Mouse (Mus musculus): ENCODE data around the gene Clca3b. TPM values are rescaled to one million over a fixed set of nuclear protein-coding genes. Genes with fewer than 3 reads are reported as not detected.
"Not testable (repeated sequence)": the region's sequence is repeated elsewhere in the genome, so short reads cannot be mapped to it uniquely, and the experiment has no call there.

Clca3b gene
- not detected in 2 replicates for polyA plus RNA-seq (2012; rRNA removed)

- DNase-seq; H3K4me3 ChIP-seq (replicated peaks; ENCODE audit: insufficient read depth, low read depth, low read length); H3K27me3 ChIP-seq (ENCODE audit: control insufficient read depth, insufficient read depth, low read length); H3K4me1 ChIP-seq (ENCODE audit: control insufficient read depth, insufficient read depth, low read length); H3K27ac ChIP-seq (ENCODE audit: insufficient read depth, low read length): not testable (repeated sequence)
- WGBS: 84% methylated on average over 9 of the region's 9 CpGs
Measured at GRCm38 (mm10) chr3:144849014-144849556, at the start of gene Clca3b. Gene Clca3b (minus strand): TSS chr3:144849357.

- no peaks in the 10 kb centered on the region for H3K27me3 ChIP-seq (ENCODE audit: control insufficient read depth, insufficient read depth, low read length)
- H3K4me3 ChIP-seq (replicated peaks; ENCODE audit: insufficient read depth, low read depth, low read length): no peak overlapping the region
- no peak for DNase-seq
- TF ChIP-seq CTCF (IDR thresholded peaks at IDR 0.05; ENCODE audit: borderline replicate concordance, insufficient read depth, low read depth, low read length) (no peak), POLR2A (IDR thresholded peaks at IDR 0.05; ENCODE audit: borderline replicate concordance, insufficient read depth, low read length) (no peak)
- WGBS: 86% methylated on average over 2 of the region's 2 CpGs
- H3K27ac ChIP-seq (ENCODE audit: insufficient read depth, low read length): no peak overlapping the region
- no peaks in the 10 kb centered on the region for H3K4me1 ChIP-seq (ENCODE audit: control insufficient read depth, insufficient read depth, low read length)
Measured at GRCm38 (mm10) chr3:144897042-144897678, 48.0 kb upstream of the Clca3b start.

- DNase-seq: no peak
- WGBS: 52% methylated on average over 2 of the region's 2 CpGs
Measured at GRCm38 (mm10) chr3:144890246-144890758, 41.1 kb upstream of the Clca3b start.

GRCm38 (mm10) chr3:144886957-144887356 lies 37.8 kb upstream of the Clca3b start:
- no peak for DNase-seq
- Histone ChIP-seq H3K27ac (ENCODE audit: insufficient read depth, low read length) (no peak overlapping the region), H3K4me1 (ENCODE audit: control insufficient read depth, insufficient read depth, low read length) (no peaks in the 10 kb centered on the region), H3K4me3 (replicated peaks; ENCODE audit: insufficient read depth, low read depth, low read length) (no peak overlapping the region), H3K27me3 (ENCODE audit: control insufficient read depth, insufficient read depth, low read length) (no peaks in the 10 kb centered on the region; the same call in 1 of the 2 replicates)
- TF ChIP-seq CTCF (IDR thresholded peaks at IDR 0.05; ENCODE audit: borderline replicate concordance, insufficient read depth, low read depth, low read length): no peak
- no peak for TF ChIP-seq POLR2A (IDR thresholded peaks at IDR 0.05; ENCODE audit: borderline replicate concordance, insufficient read depth, low read length)

More at GRCm38 (mm10) chr3:144890246-144890758, 41.1 kb upstream of the Clca3b start:
- Histone ChIP-seq H3K27ac (ENCODE audit: insufficient read depth, low read length) (no peak overlapping the region), H3K4me3 (replicated peaks; ENCODE audit: insufficient read depth, low read depth, low read length) (no peak overlapping the region), H3K4me1 (ENCODE audit: control insufficient read depth, insufficient read depth, low read length) (no peaks in the 10 kb centered on the region), H3K27me3 (ENCODE audit: control insufficient read depth, insufficient read depth, low read length) (no peaks in the 10 kb centered on the region; the same call in 1 of the 2 replicates)
- TF ChIP-seq CTCF (IDR thresholded peaks at IDR 0.05; ENCODE audit: borderline replicate concordance, insufficient read depth, low read depth, low read length) (no peak), POLR2A (IDR thresholded peaks at IDR 0.05; ENCODE audit: borderline replicate concordance, insufficient read depth, low read length) (no peak)

GRCm38 (mm10) chr3:144872012-144872411 lies 22.9 kb upstream of the Clca3b start:
- not testable (repeated sequence) for DNase-seq; H3K27me3 ChIP-seq (ENCODE audit: control insufficient read depth, insufficient read depth, low read length); H3K4me1 ChIP-seq (ENCODE audit: control insufficient read depth, insufficient read depth, low read length); H3K4me3 ChIP-seq (replicated peaks; ENCODE audit: insufficient read depth, low read depth, low read length); H3K27ac ChIP-seq (ENCODE audit: insufficient read depth, low read length)
- WGBS: 45% methylated on average over 4 of the region's 4 CpGs

DNA sequence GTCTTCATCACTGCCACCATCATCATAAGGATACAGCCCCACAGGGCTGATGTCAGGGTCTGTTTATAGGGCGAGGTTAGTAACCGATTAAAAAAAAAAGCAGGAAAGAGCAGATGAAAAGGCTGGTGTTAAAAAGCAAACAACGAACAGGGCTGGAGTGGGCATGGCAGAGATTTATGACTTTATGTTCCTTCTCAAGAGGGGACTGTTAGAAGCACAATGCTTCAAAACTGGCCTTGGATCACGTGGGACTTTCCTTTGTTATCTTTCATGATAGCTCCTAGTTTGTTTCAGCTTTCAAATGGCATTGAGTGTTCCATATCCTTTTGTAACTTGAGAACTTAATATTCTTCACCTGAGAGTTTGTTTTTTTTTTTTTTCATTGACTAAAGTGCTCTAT lies 427 bp upstream of the Clca3b start:
- TF ChIP-seq POLR2A (IDR thresholded peaks at IDR 0.05; ENCODE audit: borderline replicate concordance, insufficient read depth, low read length) (no peak), CTCF (IDR thresholded peaks at IDR 0.05; ENCODE audit: borderline replicate concordance, insufficient read depth, low read depth, low read length) (no peak)
- DNase-seq: no peak
- Histone ChIP-seq H3K27me3 (ENCODE audit: control insufficient read depth, insufficient read depth, low read length) (no peaks in the 10 kb centered on the region), H3K27ac (ENCODE audit: insufficient read depth, low read length) (no peak overlapping the region), H3K4me1 (ENCODE audit: control insufficient read depth, insufficient read depth, low read length) (no peaks in the 10 kb centered on the region), H3K4me3 (replicated peaks; ENCODE audit: insufficient read depth, low read depth, low read length) (no peak overlapping the region)
- 80% methylated on average over 4 of the region's 4 CpGs for WGBS

GRCm38 (mm10) chr3:144827257-144827656 lies 21.9 kb downstream of the Clca3b start:
- no peak overlapping the region for H3K27ac ChIP-seq (ENCODE audit: insufficient read depth, low read length)

GRCm38 (mm10) chr3:144825151-144825550 lies 24.0 kb downstream of the Clca3b start:
- 16% methylated on average over 10 of the region's 10 CpGs for WGBS
- H3K27me3 ChIP-seq (ENCODE audit: control insufficient read depth, insufficient read depth, low read length): no peaks in the 10 kb centered on the region
- H3K27ac ChIP-seq (ENCODE audit: insufficient read depth, low read length): no peak overlapping the region
- DNase-seq: peak; percentile 36 to 54
- no peaks in the 10 kb centered on the region for H3K4me1 ChIP-seq (ENCODE audit: control insufficient read depth, insufficient read depth, low read length)
- no peak for TF ChIP-seq POLR2A (IDR thresholded peaks at IDR 0.05; ENCODE audit: borderline replicate concordance, insufficient read depth, low read length)
- TF ChIP-seq CTCF (IDR thresholded peaks at IDR 0.05; ENCODE audit: borderline replicate concordance, insufficient read depth, low read depth, low read length): peak; percentile 57; the same call in 1 of the 2 replicates
- no peak overlapping the region for H3K4me3 ChIP-seq (replicated peaks; ENCODE audit: insufficient read depth, low read depth, low read length)

More at GRCm38 (mm10) chr3:144827257-144827656, 21.9 kb downstream of the Clca3b start:
- Histone ChIP-seq H3K4me1 (ENCODE audit: control insufficient read depth, insufficient read depth, low read length) (no peaks in the 10 kb centered on the region), H3K27me3 (ENCODE audit: control insufficient read depth, insufficient read depth, low read length) (no peaks in the 10 kb centered on the region), H3K4me3 (replicated peaks; ENCODE audit: insufficient read depth, low read depth, low read length) (no peak overlapping the region)
- TF ChIP-seq CTCF (IDR thresholded peaks at IDR 0.05; ENCODE audit: borderline replicate concordance, insufficient read depth, low read depth, low read length) (no peak), POLR2A (IDR thresholded peaks at IDR 0.05; ENCODE audit: borderline replicate concordance, insufficient read depth, low read length) (no peak)
- WGBS: 77% methylated on average over 6 of the region's 6 CpGs
- no peak for DNase-seq

Data from cerebellum, adult 2 months (tissue).